Mouse (Mus musculus): Measurements from ENCODE around the gene Gm49393.

GRCm38 (mm10) chr13:60812768-60813167, 122.6 kb downstream of the Gm49393 start:
- TF ChIP-seq CTCF (IDR thresholded peaks at IDR 0.05; ENCODE audit: borderline replicate concordance, insufficient read depth, low read length) (no peak), POLR2A (IDR thresholded peaks at IDR 0.05; ENCODE audit: low read depth, low read length) (no peak)
